Mouse (Mus musculus): ENCODE data around the gene Aarsd1. TPM values are rescaled to one million over a fixed set of nuclear protein-coding genes. Genes with fewer than 3 reads are reported as not detected.

Aarsd1 gene
- 21.1 TPM for polyA plus RNA-seq (2015; fragmentation: Illumina TruSeq; extraction: RNeasy Lipid Tissue Mini Kit (QIAGEN cat#74804); ENCODE audit: insufficient read depth, low replicate concordance)

DNA sequence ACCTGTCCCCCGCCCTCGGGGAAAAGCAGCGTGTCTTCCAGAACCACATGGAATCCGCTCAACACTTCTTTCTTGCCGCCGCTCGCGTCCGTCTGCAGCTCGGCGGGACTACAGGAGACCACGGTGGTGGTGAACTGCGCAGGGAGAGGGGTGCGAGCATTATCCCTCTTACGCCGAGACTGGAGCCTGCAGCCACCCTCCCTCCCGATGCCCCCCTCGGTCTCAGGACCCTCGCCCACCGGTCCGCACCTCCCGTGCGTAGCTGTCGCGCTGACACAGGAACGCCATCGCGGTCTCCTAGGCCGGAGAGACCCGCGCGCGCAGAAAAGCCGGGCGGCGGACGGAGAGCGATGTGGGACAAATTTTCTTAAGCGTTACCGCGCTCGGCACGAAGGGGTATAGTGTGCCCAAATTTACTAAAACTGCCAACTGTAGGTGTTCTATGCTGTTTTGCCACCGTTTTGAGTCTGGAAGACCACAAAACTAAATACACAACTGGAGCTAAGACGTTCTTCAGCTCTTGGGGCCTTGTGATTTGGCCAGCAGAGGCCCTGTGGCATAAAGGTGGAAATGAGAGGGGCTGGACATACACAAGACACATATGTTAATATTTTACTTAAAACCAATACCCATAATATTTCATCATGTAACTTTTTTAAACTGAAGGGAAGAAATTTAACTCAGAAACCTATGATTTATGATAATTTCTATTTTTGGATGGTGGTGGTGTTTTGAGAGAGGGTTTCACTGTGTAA lies at the start of gene Aarsd1:
Gene Aarsd1, minus strand, starts transcription at position 515 of the 755 bp plus-strand sequence.

DNA sequence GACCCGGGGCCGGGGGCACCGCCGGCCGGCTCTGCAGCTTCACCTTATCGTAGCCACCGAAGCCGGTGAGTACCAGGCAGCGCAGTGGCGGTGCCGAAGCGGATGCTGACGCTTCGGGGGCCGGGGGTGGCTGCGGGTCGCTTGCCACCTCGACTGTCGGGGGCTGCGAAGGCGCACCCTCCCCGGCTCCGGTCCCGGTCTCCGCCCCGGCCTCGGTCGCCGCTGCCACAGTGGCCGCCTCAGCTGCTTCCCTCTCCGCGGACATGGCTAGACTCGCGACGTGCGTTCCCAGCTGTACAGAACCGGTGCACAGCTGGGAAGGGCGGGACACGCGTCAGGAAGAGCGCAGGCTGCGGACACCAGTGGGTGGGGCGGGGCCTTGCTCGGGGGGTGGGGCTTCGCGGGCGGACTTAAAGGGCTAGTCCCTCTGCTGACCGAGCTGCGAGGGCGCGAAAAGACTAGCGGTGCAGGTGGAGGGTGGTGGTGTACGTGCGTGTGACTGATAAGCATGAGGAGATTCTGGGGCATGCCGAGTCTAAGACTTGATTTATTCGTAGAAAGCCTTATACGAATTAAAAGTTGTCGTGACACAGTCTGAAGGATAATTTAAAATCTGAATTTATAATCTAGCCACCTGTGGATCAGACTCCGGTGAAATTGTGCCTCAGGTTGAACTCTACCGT lies 48.6 kb upstream of the Aarsd1 start, which contains the start of gene Vat1:
Gene Vat1, minus strand, starts transcription at position 362 of the 683 bp plus-strand sequence.

DNA sequence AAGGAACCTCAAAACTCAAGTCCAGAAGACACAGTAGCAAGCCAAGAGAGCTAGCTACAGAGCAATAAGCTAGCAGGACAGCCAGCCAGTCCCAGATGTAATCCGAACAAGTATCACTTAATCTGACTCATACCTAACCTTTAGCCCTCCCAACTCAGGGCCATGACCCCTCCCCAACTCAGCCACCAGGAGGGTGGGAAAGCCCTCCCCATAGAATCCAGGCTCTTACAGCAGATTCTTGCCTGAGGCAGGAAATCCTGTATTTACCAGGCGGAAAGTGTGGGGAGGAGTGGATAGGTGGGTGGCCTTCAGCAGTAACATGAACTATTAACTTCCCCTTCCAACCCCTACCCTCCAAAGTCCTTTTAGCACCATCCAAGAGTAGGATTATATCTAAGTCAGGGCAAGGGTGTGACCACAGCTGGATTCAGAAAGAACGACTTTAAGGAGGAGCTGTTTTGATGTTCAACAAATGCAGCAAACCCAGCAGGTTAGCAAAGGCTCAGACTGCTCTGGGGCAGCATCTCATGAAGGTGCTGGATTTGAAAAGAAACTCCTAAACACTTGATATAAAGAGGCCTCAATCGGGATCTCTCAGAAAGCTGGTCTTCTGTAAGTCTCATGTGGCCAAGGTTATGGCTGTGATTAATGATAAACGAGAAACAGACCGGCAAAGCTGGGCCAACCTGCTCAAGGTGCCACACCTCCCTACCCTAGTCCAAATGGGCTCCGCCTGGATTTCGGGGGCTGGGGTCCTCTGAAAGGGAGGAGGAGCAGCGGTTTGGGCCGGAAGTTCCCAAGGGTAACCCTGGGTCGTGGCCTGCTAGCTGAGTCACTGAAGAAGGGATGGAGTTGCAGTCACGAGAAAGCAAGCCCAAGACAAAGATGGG lies 47.0 kb upstream of the Aarsd1 start, which contains the start of gene Rnd2:
Gene Rnd2, plus strand, starts transcription at position 789 of the 890 bp plus-strand sequence.

GRCm38 (mm10) chr11:101448274-101448746 lies 30.9 kb upstream of the Aarsd1 start, which contains the start of gene Ifi35:
Gene Ifi35, plus strand, starts transcription at chr11:101448407.

GRCm38 (mm10) chr11:101442127-101442693 lies 24.8 kb upstream of the Aarsd1 start, which contains the start of gene Rpl27:
Gene Rpl27, plus strand, starts transcription at chr11:101442298.

GRCm38 (mm10) chr11:101424925-101425813 lies 7.8 kb upstream of the Aarsd1 start, which contains the start of the genes Rundc1 and Ptges3l:
Gene Rundc1, plus strand, starts transcription at chr11:101425085.
Gene Ptges3l, minus strand, starts transcription at chr11:101425333.

DNA sequence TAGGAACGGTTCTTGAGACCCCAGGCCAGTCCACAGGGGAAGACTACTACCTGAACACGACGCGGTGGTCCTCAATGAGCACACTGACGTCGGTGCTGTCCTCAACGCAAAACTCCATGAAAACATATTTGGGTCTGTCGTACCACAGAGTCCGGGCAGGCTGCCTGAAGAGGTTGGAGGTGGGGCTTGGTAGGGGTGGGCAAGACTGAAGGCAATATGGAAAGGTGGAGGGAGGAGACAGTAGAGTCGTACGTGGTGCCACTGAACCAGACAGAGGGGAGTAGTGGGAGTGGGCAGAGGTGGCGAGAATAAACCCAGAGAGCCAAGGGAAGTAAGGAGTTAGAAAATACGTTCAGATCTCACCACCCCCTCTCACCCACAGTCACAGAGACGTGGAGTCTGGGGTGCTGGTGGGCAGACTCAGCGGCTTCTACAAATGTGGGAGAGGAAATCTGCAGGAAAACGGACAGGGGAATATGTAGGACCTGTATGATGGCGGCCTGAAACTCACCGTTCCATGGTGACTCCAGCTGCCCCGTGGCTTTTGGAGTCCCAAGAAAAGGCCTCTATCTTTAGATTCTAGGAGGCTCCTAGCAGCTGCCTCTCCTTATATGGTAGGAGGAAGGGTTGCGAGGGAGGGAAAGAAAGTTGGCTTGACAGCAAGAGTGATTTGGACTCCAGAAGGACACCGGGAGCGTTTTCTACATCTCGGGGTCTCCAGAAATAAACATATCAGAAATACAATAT lies 6.9 kb upstream of the Aarsd1 start, which contains the start of gene Gm27029:
Gene Gm27029, minus strand, starts transcription at position 692 of the 747 bp plus-strand sequence.

GRCm38 (mm10) chr11:101367326-101367935 lies 50.0 kb downstream of the Aarsd1 start, which contains the start of gene G6pc:
Gene G6pc, plus strand, starts transcription at chr11:101367561.

Other genes starting within 250 kb of the Aarsd1 start
- gene Cntnap1, start 247.1 kb downstream of the Aarsd1 start, polyA plus RNA-seq (2015; fragmentation: Illumina TruSeq; extraction: RNeasy Lipid Tissue Mini Kit (QIAGEN cat#74804); ENCODE audit: insufficient read depth, low replicate concordance): 0.69 TPM
- 0.40 TPM for gene Plekhh3, start 246.3 kb downstream of the Aarsd1 start, polyA plus RNA-seq (2015; fragmentation: Illumina TruSeq; extraction: RNeasy Lipid Tissue Mini Kit (QIAGEN cat#74804); ENCODE audit: insufficient read depth, low replicate concordance)
- gene Ccr10, start 242.2 kb downstream of the Aarsd1 start, polyA plus RNA-seq (2015; fragmentation: Illumina TruSeq; extraction: RNeasy Lipid Tissue Mini Kit (QIAGEN cat#74804); ENCODE audit: insufficient read depth, low replicate concordance): not detected
- 58.1 TPM for gene Ezh1, start 191.2 kb downstream of the Aarsd1 start, polyA plus RNA-seq (2015; fragmentation: Illumina TruSeq; extraction: RNeasy Lipid Tissue Mini Kit (QIAGEN cat#74804); ENCODE audit: insufficient read depth, low replicate concordance)
- gene Ramp2, start 171.6 kb downstream of the Aarsd1 start, polyA plus RNA-seq (2015; fragmentation: Illumina TruSeq; extraction: RNeasy Lipid Tissue Mini Kit (QIAGEN cat#74804); ENCODE audit: insufficient read depth, low replicate concordance): 39.4 TPM
- 112 TPM for gene Vps25, start 163.9 kb downstream of the Aarsd1 start, polyA plus RNA-seq (2015; fragmentation: Illumina TruSeq; extraction: RNeasy Lipid Tissue Mini Kit (QIAGEN cat#74804); ENCODE audit: insufficient read depth, low replicate concordance)
- 1.3 TPM for gene Wnk4, start 157.0 kb downstream of the Aarsd1 start, polyA plus RNA-seq (2015; fragmentation: Illumina TruSeq; extraction: RNeasy Lipid Tissue Mini Kit (QIAGEN cat#74804); ENCODE audit: insufficient read depth, low replicate concordance)
- 1.3 TPM for gene Cntd1, start 138.6 kb downstream of the Aarsd1 start, polyA plus RNA-seq (2015; fragmentation: Illumina TruSeq; extraction: RNeasy Lipid Tissue Mini Kit (QIAGEN cat#74804); ENCODE audit: insufficient read depth, low replicate concordance)
- 44.5 TPM for gene Coa3, start 138.5 kb downstream of the Aarsd1 start, polyA plus RNA-seq (2015; fragmentation: Illumina TruSeq; extraction: RNeasy Lipid Tissue Mini Kit (QIAGEN cat#74804); ENCODE audit: insufficient read depth, low replicate concordance)
- 156 TPM for gene Becn1, start 115.3 kb downstream of the Aarsd1 start, polyA plus RNA-seq (2015; fragmentation: Illumina TruSeq; extraction: RNeasy Lipid Tissue Mini Kit (QIAGEN cat#74804); ENCODE audit: insufficient read depth, low replicate concordance)
- gene Psme3, start 101.4 kb downstream of the Aarsd1 start, polyA plus RNA-seq (2015; fragmentation: Illumina TruSeq; extraction: RNeasy Lipid Tissue Mini Kit (QIAGEN cat#74804); ENCODE audit: insufficient read depth, low replicate concordance): 225 TPM
- 5.3 TPM for gene Aoc2, start 92.6 kb downstream of the Aarsd1 start, polyA plus RNA-seq (2015; fragmentation: Illumina TruSeq; extraction: RNeasy Lipid Tissue Mini Kit (QIAGEN cat#74804); ENCODE audit: insufficient read depth, low replicate concordance)
- 1.8 TPM for gene Aoc3, start 87.0 kb downstream of the Aarsd1 start, polyA plus RNA-seq (2015; fragmentation: Illumina TruSeq; extraction: RNeasy Lipid Tissue Mini Kit (QIAGEN cat#74804); ENCODE audit: insufficient read depth, low replicate concordance)
- not detected for gene G6pc, start 50.1 kb downstream of the Aarsd1 start, polyA plus RNA-seq (2015; fragmentation: Illumina TruSeq; extraction: RNeasy Lipid Tissue Mini Kit (QIAGEN cat#74804); ENCODE audit: insufficient read depth, low replicate concordance)
- gene Gm27029, start 7.2 kb upstream of the Aarsd1 start, polyA plus RNA-seq (2015; fragmentation: Illumina TruSeq; extraction: RNeasy Lipid Tissue Mini Kit (QIAGEN cat#74804); ENCODE audit: insufficient read depth, low replicate concordance): 0.90 TPM
- gene Rundc1, start 7.5 kb upstream of the Aarsd1 start, polyA plus RNA-seq (2015; fragmentation: Illumina TruSeq; extraction: RNeasy Lipid Tissue Mini Kit (QIAGEN cat#74804); ENCODE audit: insufficient read depth, low replicate concordance): 12.0 TPM
- gene Ptges3l, start 7.7 kb upstream of the Aarsd1 start, polyA plus RNA-seq (2015; fragmentation: Illumina TruSeq; extraction: RNeasy Lipid Tissue Mini Kit (QIAGEN cat#74804); ENCODE audit: insufficient read depth, low replicate concordance): 1.5 TPM
- gene Rpl27, start 24.7 kb upstream of the Aarsd1 start, polyA plus RNA-seq (2015; fragmentation: Illumina TruSeq; extraction: RNeasy Lipid Tissue Mini Kit (QIAGEN cat#74804); ENCODE audit: insufficient read depth, low replicate concordance): 251 TPM
- gene Ifi35, start 30.8 kb upstream of the Aarsd1 start, polyA plus RNA-seq (2015; fragmentation: Illumina TruSeq; extraction: RNeasy Lipid Tissue Mini Kit (QIAGEN cat#74804); ENCODE audit: insufficient read depth, low replicate concordance): 55.0 TPM
- 1.6 TPM for gene Rnd2, start 47.4 kb upstream of the Aarsd1 start, polyA plus RNA-seq (2015; fragmentation: Illumina TruSeq; extraction: RNeasy Lipid Tissue Mini Kit (QIAGEN cat#74804); ENCODE audit: insufficient read depth, low replicate concordance)
- 22.6 TPM for gene Vat1, start 48.6 kb upstream of the Aarsd1 start, polyA plus RNA-seq (2015; fragmentation: Illumina TruSeq; extraction: RNeasy Lipid Tissue Mini Kit (QIAGEN cat#74804); ENCODE audit: insufficient read depth, low replicate concordance)
- 6.8 TPM for gene Brca1, start 134.3 kb upstream of the Aarsd1 start, polyA plus RNA-seq (2015; fragmentation: Illumina TruSeq; extraction: RNeasy Lipid Tissue Mini Kit (QIAGEN cat#74804); ENCODE audit: insufficient read depth, low replicate concordance)
- gene Nbr1, start 134.5 kb upstream of the Aarsd1 start, polyA plus RNA-seq (2015; fragmentation: Illumina TruSeq; extraction: RNeasy Lipid Tissue Mini Kit (QIAGEN cat#74804); ENCODE audit: insufficient read depth, low replicate concordance): 102 TPM
- 25.9 TPM for gene Tmem106a, start 164.6 kb upstream of the Aarsd1 start, polyA plus RNA-seq (2015; fragmentation: Illumina TruSeq; extraction: RNeasy Lipid Tissue Mini Kit (QIAGEN cat#74804); ENCODE audit: insufficient read depth, low replicate concordance)
- gene Gm11634, start 181.6 kb upstream of the Aarsd1 start, polyA plus RNA-seq (2015; fragmentation: Illumina TruSeq; extraction: RNeasy Lipid Tissue Mini Kit (QIAGEN cat#74804); ENCODE audit: insufficient read depth, low replicate concordance): not detected
- 26.8 TPM for gene Rdm1, start 209.6 kb upstream of the Aarsd1 start, polyA plus RNA-seq (2015; fragmentation: Illumina TruSeq; extraction: RNeasy Lipid Tissue Mini Kit (QIAGEN cat#74804); ENCODE audit: insufficient read depth, low replicate concordance)
- gene Arl4d, start 247.9 kb upstream of the Aarsd1 start, polyA plus RNA-seq (2015; fragmentation: Illumina TruSeq; extraction: RNeasy Lipid Tissue Mini Kit (QIAGEN cat#74804); ENCODE audit: insufficient read depth, low replicate concordance): 4.4 TPM

Data from spleen, adult 10 weeks (tissue).